Comparison of ENCODE assay signal across 20 mouse cellular contexts in genomic region chr11:113730879-113731278, GRCm38 (mm10). TPM values are rescaled to one million over a fixed set of nuclear protein-coding genes. Genes with fewer than 3 reads are reported as not detected.
DNase-seq lines count a peak whose midpoint lies in the region; ATAC-seq and TF ChIP-seq lines count a peak whose summit lies in the region.
"Had no signal": no experiment of that assay in that cellular context is flagged by ENCODE, and none has a peak within 500 bp of the region (broad histone marks: within the 10 kb centered on the region; RNA-seq: fewer than 3 reads in every experiment).

No protein-coding gene starts in this region.

- H3K9ac ChIP-seq in embryonic facial prominence, embryonic 12.5 days: no peak overlapping the region
- H3K9ac ChIP-seq in liver, embryonic 16.5 days (ENCODE audit: low read depth, low read length): 0 out of 2 replicates have a peak overlapping the region, but pooled peaks have one; percentile 13
- no peak overlapping the region for H3K9ac ChIP-seq in liver, embryonic 12.5 days
- H3K9ac ChIP-seq: heart, embryonic 15.5 days; limb, embryonic 13.5 days; lung, embryonic 14.5 days; neural tube, embryonic 12.5 days had no signal

- H3K36me3 ChIP-seq in embryonic facial prominence, embryonic 12.5 days: peaks cover 38% of the 10 kb centered on the region
- H3K36me3 ChIP-seq in embryonic facial prominence, embryonic 10.5 days (replicated peaks): peaks cover 93% of the 10 kb centered on the region
- no peaks in the 10 kb centered on the region for H3K36me3 ChIP-seq in kidney, adult 2 months (ENCODE audit: control insufficient read depth, insufficient read depth, low read length)
- H3K36me3 ChIP-seq in liver, embryonic 16.5 days (ENCODE audit: control insufficient read depth, insufficient read depth): peaks cover 32% of the 10 kb centered on the region
- H3K36me3 ChIP-seq in liver, embryonic 12.5 days: peaks cover 53% of the 10 kb centered on the region
- peaks cover 32% of the 10 kb centered on the region for H3K36me3 ChIP-seq in small intestine, adult 2 months (ENCODE audit: control insufficient read depth, insufficient read depth, low read length)

- H3K9me3 ChIP-seq in embryonic facial prominence, embryonic 12.5 days: no peaks in the 10 kb centered on the region
- H3K9me3 ChIP-seq in embryonic facial prominence, embryonic 10.5 days: no peaks in the 10 kb centered on the region
- no peaks in the 10 kb centered on the region for H3K9me3 ChIP-seq in liver, embryonic 16.5 days (replicated peaks; ENCODE audit: control insufficient read depth, low read length)
- H3K9me3 ChIP-seq in liver, embryonic 12.5 days (replicated peaks): no peaks in the 10 kb centered on the region
- H3K9me3 ChIP-seq: G1E; heart, embryonic 15.5 days; limb, embryonic 13.5 days; midbrain, embryonic 13.5 days; neural tube, embryonic 12.5 days had no signal

- no peak overlapping the region for H3K4me3 ChIP-seq in embryonic facial prominence, embryonic 12.5 days
- no peak overlapping the region for H3K4me3 ChIP-seq in embryonic facial prominence, embryonic 10.5 days
- H3K4me3 ChIP-seq in kidney, adult 2 months (ENCODE audit: insufficient read depth, low read depth, low read length): no peak overlapping the region
- H3K4me3 ChIP-seq in liver, embryonic 16.5 days (ENCODE audit: low read depth, low read length): no peak overlapping the region
- H3K4me3 ChIP-seq in liver, embryonic 12.5 days: no peak overlapping the region
- no peak overlapping the region for H3K4me3 ChIP-seq in small intestine, adult 2 months (ENCODE audit: low read depth, low read length)
- H3K4me3 ChIP-seq: heart, embryonic 15.5 days; limb, embryonic 13.5 days; midbrain, embryonic 13.5 days; neural tube, embryonic 12.5 days had no signal

- no peak for TF ChIP-seq POLR2A in kidney, adult 2 months (IDR thresholded peaks at IDR 0.05; ENCODE audit: low read depth, low read length)
- TF ChIP-seq POLR2A in small intestine, adult 2 months (IDR thresholded peaks at IDR 0.05; ENCODE audit: low read depth, low read length): no peak

- no peak overlapping the region for H3K4me2 ChIP-seq in embryonic facial prominence, embryonic 12.5 days (replicated peaks)
- no peak overlapping the region for H3K4me2 ChIP-seq in liver, embryonic 16.5 days (ENCODE audit: low read depth, low read length)
- no peak overlapping the region for H3K4me2 ChIP-seq in liver, embryonic 12.5 days
- H3K4me2 ChIP-seq: heart, embryonic 15.5 days; limb, embryonic 13.5 days; lung, embryonic 14.5 days; midbrain, embryonic 13.5 days; neural tube, embryonic 12.5 days had no signal

- WGBS in embryonic facial prominence, embryonic 12.5 days: 65% methylated on average over 3 of the region's 3 CpGs
- 70% methylated on average over 3 of the region's 3 CpGs for WGBS in embryonic facial prominence, embryonic 10.5 days
- WGBS in kidney, adult 2 months: 30% methylated on average over 3 of the region's 3 CpGs
- 64% methylated on average over 3 of the region's 3 CpGs for WGBS in liver, embryonic 16.5 days (ENCODE audit: insufficient replicate concordance)
- 64% methylated on average over 3 of the region's 3 CpGs for WGBS in liver, embryonic 12.5 days (ENCODE audit: insufficient replicate concordance)
- 23% methylated on average over 3 of the region's 3 CpGs for WGBS in small intestine, adult 2 months

- TF ChIP-seq CTCF in kidney, adult 2 months (conservative IDR thresholded peaks at IDR 0.05; ENCODE audit: insufficient read depth, insufficient read length, low read depth, low read length): no peak
- no peak for TF ChIP-seq CTCF in small intestine, adult 2 months (IDR thresholded peaks at IDR 0.05; ENCODE audit: extremely low read depth, insufficient read length, insufficient replicate concordance, low read depth, low read length)

- H3K4me1 ChIP-seq in embryonic facial prominence, embryonic 12.5 days: peaks cover 90% of the 10 kb centered on the region
- H3K4me1 ChIP-seq in embryonic facial prominence, embryonic 10.5 days: peaks cover 92% of the 10 kb centered on the region
- peaks cover 50% of the 10 kb centered on the region for H3K4me1 ChIP-seq in kidney, adult 2 months (ENCODE audit: control insufficient read depth, insufficient read depth, low read length)
- H3K4me1 ChIP-seq in liver, embryonic 16.5 days (ENCODE audit: control insufficient read depth, low read depth, low read length): peaks cover 40% of the 10 kb centered on the region
- H3K4me1 ChIP-seq in liver, embryonic 12.5 days: peaks cover 48% of the 10 kb centered on the region
- peaks cover 47% of the 10 kb centered on the region for H3K4me1 ChIP-seq in small intestine, adult 2 months (ENCODE audit: control insufficient read depth, insufficient read depth, insufficient read length, low read length)

- H3K27ac ChIP-seq in embryonic facial prominence, embryonic 12.5 days: peak overlapping the region; percentile 30
- H3K27ac ChIP-seq in embryonic facial prominence, embryonic 10.5 days (replicated peaks): no peak overlapping the region
- no peak overlapping the region for H3K27ac ChIP-seq in kidney, adult 2 months (ENCODE audit: insufficient read depth, low read depth, low read length)
- H3K27ac ChIP-seq in liver, embryonic 16.5 days (ENCODE audit: low read length): no peak overlapping the region
- no peak overlapping the region for H3K27ac ChIP-seq in liver, embryonic 12.5 days
- peak overlapping the region; percentile 32 for H3K27ac ChIP-seq in small intestine, adult 2 months (ENCODE audit: insufficient read depth, low read depth, low read length)
- H3K27ac ChIP-seq: heart, embryonic 15.5 days; limb, embryonic 13.5 days; midbrain, embryonic 13.5 days; neural tube, embryonic 12.5 days had no signal

- DNase-seq in embryonic facial prominence, embryonic 10.5 days (ENCODE audit: low spot score): no peak
- peak; percentile 64 for DNase-seq in kidney, adult 2 months
- no peak for DNase-seq in kidney, postnatal 14 days
- DNase-seq: cerebellum, adult 18-20 months; cerebellum, postnatal 25 days; embryo, embryonic 11 days; gastrocnemius, postnatal 10 days; heart, adult 18-20 months; heart, postnatal 4 days; lung, embryonic 14.5 days had no signal

- ATAC-seq in embryonic facial prominence, embryonic 12.5 days (ENCODE audit: insufficient number of reproducible peaks, insufficient read depth, low FRiP score, low TSS enrichment): no peak
- ATAC-seq in liver, embryonic 16.5 days (ENCODE audit: low read depth): peak; percentile 28
- ATAC-seq in liver, embryonic 12.5 days: no peak
- ATAC-seq: hindbrain, embryonic 16.5 days; midbrain, embryonic 13.5 days had no signal

- no peaks in the 10 kb centered on the region for H3K27me3 ChIP-seq in embryonic facial prominence, embryonic 12.5 days
- H3K27me3 ChIP-seq in embryonic facial prominence, embryonic 10.5 days (replicated peaks; ENCODE audit: low read depth, poor library complexity, severe bottlenecking): no peaks in the 10 kb centered on the region
- no peaks in the 10 kb centered on the region for H3K27me3 ChIP-seq in kidney, adult 2 months (replicated peaks; ENCODE audit: control insufficient read depth, insufficient read depth, low read length)
- no peaks in the 10 kb centered on the region for H3K27me3 ChIP-seq in liver, embryonic 16.5 days (ENCODE audit: control insufficient read depth, insufficient read depth, low read depth, low read length)
- no peaks in the 10 kb centered on the region for H3K27me3 ChIP-seq in liver, embryonic 12.5 days (replicated peaks)
- H3K27me3 ChIP-seq in small intestine, adult 2 months (ENCODE audit: control insufficient read depth, insufficient read depth, low read length): no peaks in the 10 kb centered on the region
- H3K27me3 ChIP-seq: heart, embryonic 15.5 days; limb, embryonic 13.5 days; midbrain, embryonic 13.5 days; neural tube, embryonic 12.5 days had no signal

RNA-seq across cellular contexts. Expression of gene Cdc42ep4, which starts 20.8 kb away (rescaled TPM):
- polyA plus RNA-seq in embryonic facial prominence, embryonic 12.5 days (2016; fragmentation: Nextera tagmentation; extraction: Ambion mirVana): 116 and 118 TPM in 2 replicates
- 117 TPM in 2 replicates for polyA plus RNA-seq in embryonic facial prominence, embryonic 10.5 days (2016; fragmentation: Nextera tagmentation; extraction: Ambion mirVana)
- polyA plus RNA-seq in kidney, adult 2 months (2012; rRNA removed): 18.0 and 18.2 TPM in 2 replicates
- 16.7 and 18.4 TPM in 2 replicates for polyA plus RNA-seq in liver, embryonic 16.5 days (2015; fragmentation: Nextera tagmentation; extraction: Ambion mirVana)
- polyA plus RNA-seq in liver, embryonic 12.5 days (2016; fragmentation: Nextera tagmentation; extraction: Ambion mirVana): 21.1 and 21.9 TPM in 2 replicates
- polyA plus RNA-seq in small intestine, adult 2 months (2012; rRNA removed): 22.9 and 41.4 TPM in 2 replicates

RNA-seq across cellular contexts. Expression of gene Cpsf4l, which starts 21.1 kb away (rescaled TPM):
- 0.37 TPM in 1 of 2 replicates, not detected in the other for polyA plus RNA-seq in embryonic facial prominence, embryonic 12.5 days (2016; fragmentation: Nextera tagmentation; extraction: Ambion mirVana)
- polyA plus RNA-seq in embryonic facial prominence, embryonic 10.5 days (2016; fragmentation: Nextera tagmentation; extraction: Ambion mirVana): 0.34 and 0.69 TPM in 2 replicates
- polyA plus RNA-seq in kidney, adult 2 months (2012; rRNA removed): 8.9 and 9.0 TPM in 2 replicates
- 0.18 TPM in 1 of 2 replicates, not detected in the other for polyA plus RNA-seq in liver, embryonic 16.5 days (2015; fragmentation: Nextera tagmentation; extraction: Ambion mirVana)
- 0.20 TPM in 1 of 2 replicates, not detected in the other for polyA plus RNA-seq in liver, embryonic 12.5 days (2016; fragmentation: Nextera tagmentation; extraction: Ambion mirVana)
- not detected in 2 replicates for polyA plus RNA-seq in small intestine, adult 2 months (2012; rRNA removed)
- polyA plus RNA-seq: G1E had no signal

RNA-seq across cellular contexts. Expression of gene D11Wsu47e, which starts 46.7 kb away (rescaled TPM):
- polyA plus RNA-seq in embryonic facial prominence, embryonic 12.5 days (2016; fragmentation: Nextera tagmentation; extraction: Ambion mirVana): 24.5 and 26.5 TPM in 2 replicates
- polyA plus RNA-seq in embryonic facial prominence, embryonic 10.5 days (2016; fragmentation: Nextera tagmentation; extraction: Ambion mirVana): 26.4 and 28.0 TPM in 2 replicates
- 7.6 and 7.8 TPM in 2 replicates for polyA plus RNA-seq in kidney, adult 2 months (2012; rRNA removed)
- polyA plus RNA-seq in liver, embryonic 16.5 days (2015; fragmentation: Nextera tagmentation; extraction: Ambion mirVana): 7.6 and 7.8 TPM in 2 replicates
- 14.8 and 16.0 TPM in 2 replicates for polyA plus RNA-seq in liver, embryonic 12.5 days (2016; fragmentation: Nextera tagmentation; extraction: Ambion mirVana)
- polyA plus RNA-seq in small intestine, adult 2 months (2012; rRNA removed): 2.6 and 3.1 TPM in 2 replicates

RNA-seq across cellular contexts. Expression of gene Fam104a, which starts 46.9 kb away (rescaled TPM):
- 52.6 TPM in 2 replicates for polyA plus RNA-seq in embryonic facial prominence, embryonic 12.5 days (2016; fragmentation: Nextera tagmentation; extraction: Ambion mirVana)
- 53.4 and 57.6 TPM in 2 replicates for polyA plus RNA-seq in embryonic facial prominence, embryonic 10.5 days (2016; fragmentation: Nextera tagmentation; extraction: Ambion mirVana)
- polyA plus RNA-seq in kidney, adult 2 months (2012; rRNA removed): 24.6 and 25.8 TPM in 2 replicates
- polyA plus RNA-seq in liver, embryonic 16.5 days (2015; fragmentation: Nextera tagmentation; extraction: Ambion mirVana): 38.9 and 39.2 TPM in 2 replicates
- 56.1 and 58.5 TPM in 2 replicates for polyA plus RNA-seq in liver, embryonic 12.5 days (2016; fragmentation: Nextera tagmentation; extraction: Ambion mirVana)
- polyA plus RNA-seq in small intestine, adult 2 months (2012; rRNA removed): 19.1 and 33.4 TPM in 2 replicates

Comparison
In these comparisons a context has a peak if more than half of its experiments do, and no peak if none do; other contexts are left out.
1. H3K27ac ChIP-seq: peak in embryonic facial prominence, embryonic 12.5 days (single experiment) and small intestine, adult 2 months (single experiment); none in embryonic facial prominence, embryonic 10.5 days (single experiment), kidney, adult 2 months (single experiment), liver, embryonic 16.5 days (single experiment) and liver, embryonic 12.5 days (single experiment).